In the genomic region with DNA sequence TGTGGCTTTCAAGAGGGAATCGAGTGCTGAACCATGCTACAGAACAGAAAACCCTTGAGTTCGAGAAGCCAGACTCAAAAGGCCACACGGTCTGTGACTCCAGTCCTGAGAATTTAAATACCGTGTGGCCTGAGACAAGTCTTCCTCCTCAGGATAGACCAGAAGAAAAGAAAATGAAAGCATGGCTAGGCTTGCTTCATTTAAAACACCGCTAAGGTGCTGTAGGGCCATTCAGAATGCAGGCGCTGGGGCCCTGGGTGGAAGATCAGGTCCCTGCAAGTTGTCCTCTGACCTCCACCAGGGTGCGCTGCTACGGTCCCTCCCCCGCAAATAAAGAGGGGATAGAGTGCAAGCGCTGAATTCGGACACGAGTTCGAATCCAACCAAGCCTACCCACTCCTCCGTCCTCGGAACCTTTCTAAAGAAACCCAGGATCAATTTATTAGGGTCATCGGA, we compare ENCODE assay signal across 8 mouse cellular contexts. TPM values are rescaled to one million over a fixed set of nuclear protein-coding genes. Genes with fewer than 3 reads are reported as not detected.
DNase-seq lines count a peak whose midpoint lies in the region; ATAC-seq and TF ChIP-seq lines count a peak whose summit lies in the region.

No protein-coding gene starts in this region.

- peaks cover 32% of the 10 kb centered on the region for H3K36me3 ChIP-seq in embryonic facial prominence, embryonic 14.5 days (ENCODE audit: control insufficient read depth, insufficient read depth, low read length)
- H3K36me3 ChIP-seq in hindbrain, embryonic 12.5 days: peaks cover 23% of the 10 kb centered on the region
- 0 out of 2 replicates have a peak, but pooled peaks cover 9% of the 10 kb centered on the region for H3K36me3 ChIP-seq in midbrain, embryonic 15.5 days (replicated peaks)

- DNase-seq in heart, adult 11 months: peak; percentile 94
- DNase-seq in heart, adult 8-10 months (ENCODE audit: low spot score): no peak
- peak; percentile 53 for DNase-seq in embryonic facial prominence, embryonic 14.5 days (ENCODE audit: low spot score)
- DNase-seq in liver: peak; percentile 82
- peak; percentile 79 for DNase-seq in testis, postnatal 10 days (ENCODE audit: low spot score)

- ATAC-seq in embryonic facial prominence, embryonic 14.5 days (ENCODE audit: low read depth): peak; percentile 62
- ATAC-seq in hindbrain, embryonic 12.5 days (ENCODE audit: low FRiP score): peak; percentile 12
- peak; percentile 6; the same call in 1 of the 2 replicates for ATAC-seq in midbrain, embryonic 15.5 days (replicated peaks)

- H3K4me1 ChIP-seq in bone marrow macrophage, adult 2 months (ENCODE audit: control insufficient read depth, insufficient read depth, low read length): peaks cover 6% of the 10 kb centered on the region; the same call in 1 of the 2 replicates
- H3K4me1 ChIP-seq in embryonic facial prominence, embryonic 14.5 days (ENCODE audit: control insufficient read depth, insufficient read depth, low read length): 0 out of 2 replicates have a peak, but pooled peaks cover 7% of the 10 kb centered on the region
- peaks cover 14% of the 10 kb centered on the region for H3K4me1 ChIP-seq in hindbrain, embryonic 12.5 days
- H3K4me1 ChIP-seq in midbrain, embryonic 15.5 days: peaks cover 10% of the 10 kb centered on the region

- H3K9ac ChIP-seq in embryonic facial prominence, embryonic 14.5 days (ENCODE audit: low read depth, low read length): peak overlapping the region; percentile 96
- peak overlapping the region; percentile 88 for H3K9ac ChIP-seq in hindbrain, embryonic 12.5 days
- H3K9ac ChIP-seq in midbrain, embryonic 15.5 days: peak overlapping the region; percentile 82

- no peaks in the 10 kb centered on the region for H3K27me3 ChIP-seq in embryonic facial prominence, embryonic 14.5 days (replicated peaks; ENCODE audit: control insufficient read depth, insufficient read depth, low read length)
- no peaks in the 10 kb centered on the region for H3K27me3 ChIP-seq in hindbrain, embryonic 12.5 days
- H3K27me3 ChIP-seq in midbrain, embryonic 15.5 days (replicated peaks): no peaks in the 10 kb centered on the region

- no peak overlapping the region for H3K27ac ChIP-seq in bone marrow macrophage, adult 2 months (ENCODE audit: insufficient read depth, low read depth, low read length)
- peak overlapping the region; percentile 67 for H3K27ac ChIP-seq in embryonic facial prominence, embryonic 14.5 days (replicated peaks; ENCODE audit: low read depth, low read length)
- H3K27ac ChIP-seq in hindbrain, embryonic 12.5 days: peak overlapping the region; percentile 76
- H3K27ac ChIP-seq in midbrain, embryonic 15.5 days: peak overlapping the region; percentile 80; the same call in 1 of the 2 replicates

- WGBS in embryonic facial prominence, embryonic 14.5 days: 10% methylated on average over 16 of the region's 16 CpGs
- WGBS in hindbrain, embryonic 12.5 days: 12% methylated on average over 16 of the region's 16 CpGs
- WGBS in midbrain, embryonic 15.5 days: 8% methylated on average over 16 of the region's 16 CpGs

- H3K4me3 ChIP-seq in bone marrow macrophage, adult 2 months (ENCODE audit: insufficient read depth, low read length): peak overlapping the region; percentile 71
- H3K4me3 ChIP-seq in embryonic facial prominence, embryonic 14.5 days (ENCODE audit: low read depth, low read length): peak overlapping the region; percentile 86
- H3K4me3 ChIP-seq in hindbrain, embryonic 12.5 days: peak overlapping the region; percentile 75
- peak overlapping the region; percentile 85 for H3K4me3 ChIP-seq in midbrain, embryonic 15.5 days

- peak; percentile 35; the same call in 1 of the 2 replicates for TF ChIP-seq CTCF in bone marrow macrophage, adult 2 months (IDR thresholded peaks at IDR 0.05; ENCODE audit: low read depth, low read length)

- H3K9me3 ChIP-seq in embryonic facial prominence, embryonic 14.5 days (ENCODE audit: control insufficient read depth, low read length): 0 out of 2 replicates have a peak, but pooled peaks cover 7% of the 10 kb centered on the region
- H3K9me3 ChIP-seq in hindbrain, embryonic 12.5 days (replicated peaks): no peaks in the 10 kb centered on the region; the same call in 1 of the 2 replicates
- H3K9me3 ChIP-seq in midbrain, embryonic 15.5 days: no peaks in the 10 kb centered on the region

- H3K4me2 ChIP-seq in embryonic facial prominence, embryonic 14.5 days (ENCODE audit: low read depth, low read length): peak overlapping the region; percentile 88
- H3K4me2 ChIP-seq in hindbrain, embryonic 12.5 days (replicated peaks): peak overlapping the region; percentile 65
- H3K4me2 ChIP-seq in midbrain, embryonic 15.5 days: peak overlapping the region; percentile 92

- no peak for TF ChIP-seq POLR2A in bone marrow macrophage, adult 2 months (IDR thresholded peaks at IDR 0.05; ENCODE audit: borderline replicate concordance, low read depth, low read length)

RNA-seq across cellular contexts. Expression of a gene that starts 0.5 kb away (rescaled TPM):
- total RNA-seq in heart, adult 8-10 months (2022): 1 to 10 TPM; 1.5 to 2.9 (median 2.1) TPM
- polyA plus RNA-seq in bone marrow macrophage, adult 2 months (2012; ENCODE audit: insufficient read depth, insufficient read length, missing spikeins): 16.9 and 27.2 TPM in 2 replicates
- polyA plus RNA-seq in embryonic facial prominence, embryonic 14.5 days (2014; fragmentation: Nextera tagmentation; extraction: Ambion mirVana): 61.9 and 69.1 TPM in 2 replicates
- polyA plus RNA-seq in hindbrain, embryonic 12.5 days (2016; fragmentation: Nextera tagmentation; extraction: Ambion mirVana): 55.3 and 62.2 TPM in 2 replicates
- polyA plus RNA-seq in midbrain, embryonic 15.5 days (2015; fragmentation: Nextera tagmentation; extraction: Ambion mirVana): 31.5 and 33.1 TPM in 2 replicates

RNA-seq across cellular contexts. Expression of a gene that starts 25.5 kb away (rescaled TPM):
- under 1 TPM; 0.03 to 0.11 (median 0.06) TPM for total RNA-seq in heart, adult 8-10 months (2022)
- polyA plus RNA-seq in bone marrow macrophage, adult 2 months (2012; ENCODE audit: insufficient read depth, insufficient read length, missing spikeins): 0.28 and 0.32 TPM in 2 replicates
- polyA plus RNA-seq in embryonic facial prominence, embryonic 14.5 days (2014; fragmentation: Nextera tagmentation; extraction: Ambion mirVana): 0.33 and 0.81 TPM in 2 replicates
- 3.9 and 4.4 TPM in 2 replicates for polyA plus RNA-seq in hindbrain, embryonic 12.5 days (2016; fragmentation: Nextera tagmentation; extraction: Ambion mirVana)
- 10.2 TPM in 2 replicates for polyA plus RNA-seq in midbrain, embryonic 15.5 days (2015; fragmentation: Nextera tagmentation; extraction: Ambion mirVana)

RNA-seq across cellular contexts. Expression of a gene that starts 31.2 kb away (rescaled TPM):
- 100 to 1,000 TPM in 3 of 4 experiments, 10 to 100 TPM in 1; 87.1 to 122 (median 111) TPM for total RNA-seq in heart, adult 8-10 months (2022)
- polyA plus RNA-seq in bone marrow macrophage, adult 2 months (2012; ENCODE audit: insufficient read depth, insufficient read length, missing spikeins): 45.4 and 47.3 TPM in 2 replicates
- 88.0 and 89.6 TPM in 2 replicates for polyA plus RNA-seq in embryonic facial prominence, embryonic 14.5 days (2014; fragmentation: Nextera tagmentation; extraction: Ambion mirVana)
- polyA plus RNA-seq in hindbrain, embryonic 12.5 days (2016; fragmentation: Nextera tagmentation; extraction: Ambion mirVana): 127 and 132 TPM in 2 replicates
- 290 and 311 TPM in 2 replicates for polyA plus RNA-seq in midbrain, embryonic 15.5 days (2015; fragmentation: Nextera tagmentation; extraction: Ambion mirVana)

Comparison
In these comparisons a context has a peak if more than half of its experiments do, and no peak if none do; other contexts are left out.
1. ATAC-seq: peak in every context shown above with its lines; median percentile 62 in embryonic facial prominence, embryonic 14.5 days; 12 in hindbrain, embryonic 12.5 days; 6 in midbrain, embryonic 15.5 days.